In genomic region chr16:31652115-31652843, GRCm38 (mm10) we compare ENCODE assay signal across 15 mouse cellular contexts. TPM values are rescaled to one million over a fixed set of nuclear protein-coding genes. Genes with fewer than 3 reads are reported as not detected.
DNase-seq lines count a peak whose midpoint lies in the region; ATAC-seq and TF ChIP-seq lines count a peak whose summit lies in the region.
"Had no signal": no experiment of that assay in that cellular context is flagged by ENCODE, and none has a peak within 500 bp of the region (broad histone marks: within the 10 kb centered on the region; RNA-seq: fewer than 3 reads in every experiment).

No protein-coding gene starts in this region.

- H3K27me3 ChIP-seq in heart, adult 2 months (ENCODE audit: control insufficient read depth, insufficient read depth, low read length), result no peaks in the 10 kb centered on the region
- H3K27me3 ChIP-seq in midbrain, embryonic 14.5 days (ENCODE audit: control insufficient read depth, insufficient read depth, low read length), result no peaks in the 10 kb centered on the region
- H3K27me3 ChIP-seq in midbrain, embryonic 16.5 days (ENCODE audit: control insufficient read depth, insufficient read depth, low read depth, low read length), result no peaks in the 10 kb centered on the region
- H3K27me3 ChIP-seq in neural tube, embryonic 15.5 days (replicated peaks), result no peaks in the 10 kb centered on the region
- H3K27me3 ChIP-seq: embryonic facial prominence, embryonic 13.5 days; kidney, embryonic 15.5 days had no signal

- no peaks in the 10 kb centered on the region for H3K4me1 ChIP-seq in heart, adult 2 months (ENCODE audit: control insufficient read depth, insufficient read depth, low read length)
- no peaks in the 10 kb centered on the region for H3K4me1 ChIP-seq in midbrain, embryonic 14.5 days (ENCODE audit: control insufficient read depth, insufficient read depth, low read length)
- 0 out of 2 replicates have a peak, but pooled peaks cover 3% of the 10 kb centered on the region for H3K4me1 ChIP-seq in midbrain, embryonic 16.5 days (ENCODE audit: control insufficient read depth, insufficient read depth, low read length)
- H3K4me1 ChIP-seq in neural tube, embryonic 15.5 days, result peaks cover 14% of the 10 kb centered on the region
- H3K4me1 ChIP-seq: liver, embryonic 15.5 days had no signal

- H3K36me3 ChIP-seq in heart, adult 2 months (ENCODE audit: control insufficient read depth, insufficient read depth, low read length), result no peaks in the 10 kb centered on the region
- H3K36me3 ChIP-seq in midbrain, embryonic 14.5 days (ENCODE audit: control insufficient read depth, insufficient read depth, low read length), result no peaks in the 10 kb centered on the region
- no peaks in the 10 kb centered on the region for H3K36me3 ChIP-seq in midbrain, embryonic 16.5 days (ENCODE audit: control insufficient read depth, insufficient read depth, low read length)
- H3K36me3 ChIP-seq in neural tube, embryonic 15.5 days, result no peaks in the 10 kb centered on the region
- H3K36me3 ChIP-seq: embryonic facial prominence, embryonic 13.5 days; kidney, embryonic 15.5 days; limb, embryonic 10.5 days; liver, embryonic 15.5 days had no signal

- 0 out of 2 replicates have a peak overlapping the region, but pooled peaks have one; percentile 7 for H3K27ac ChIP-seq in heart, adult 2 months
- H3K27ac ChIP-seq in midbrain, embryonic 14.5 days (replicated peaks; ENCODE audit: low read depth, low read length), result no peak overlapping the region
- H3K27ac ChIP-seq in midbrain, embryonic 16.5 days (ENCODE audit: low read length), result no peak overlapping the region
- peak overlapping the region; percentile 63 for H3K27ac ChIP-seq in neural tube, embryonic 15.5 days (replicated peaks)
- H3K27ac ChIP-seq: embryonic facial prominence, embryonic 13.5 days; kidney, embryonic 15.5 days; layer of hippocampus, adult 2 months; limb, embryonic 10.5 days; liver, embryonic 15.5 days; macrophage had no signal

- no peak overlapping the region for H3K4me2 ChIP-seq in midbrain, embryonic 14.5 days (ENCODE audit: low read length)
- H3K4me2 ChIP-seq in midbrain, embryonic 16.5 days (ENCODE audit: low read length), result no peak overlapping the region
- H3K4me2 ChIP-seq in neural tube, embryonic 15.5 days, result no peak overlapping the region
- H3K4me2 ChIP-seq: embryonic facial prominence, embryonic 13.5 days; kidney, embryonic 15.5 days; liver, embryonic 15.5 days had no signal

- no peaks in the 10 kb centered on the region for H3K9me3 ChIP-seq in midbrain, embryonic 14.5 days (ENCODE audit: control insufficient read depth, low read length)
- H3K9me3 ChIP-seq in midbrain, embryonic 16.5 days (replicated peaks; ENCODE audit: control insufficient read depth, low read length, poor library complexity, severe bottlenecking), result no peaks in the 10 kb centered on the region
- H3K9me3 ChIP-seq in neural tube, embryonic 15.5 days (replicated peaks), result no peaks in the 10 kb centered on the region
- H3K9me3 ChIP-seq: embryonic facial prominence, embryonic 13.5 days; kidney, embryonic 15.5 days; limb, embryonic 10.5 days; liver, embryonic 15.5 days had no signal

- no peak for TF ChIP-seq CTCF in heart, adult 2 months (IDR thresholded peaks at IDR 0.05)

- H3K9ac ChIP-seq in heart, adult 2 months (ENCODE audit: low read depth, low read length), result no peak overlapping the region
- no peak overlapping the region for H3K9ac ChIP-seq in midbrain, embryonic 14.5 days (replicated peaks; ENCODE audit: low read length)
- H3K9ac ChIP-seq in midbrain, embryonic 16.5 days (ENCODE audit: low read depth, low read length), result no peak overlapping the region
- H3K9ac ChIP-seq in neural tube, embryonic 15.5 days (replicated peaks), result no peak overlapping the region; the same call in 1 of the 2 replicates
- H3K9ac ChIP-seq: embryonic facial prominence, embryonic 13.5 days; kidney, embryonic 15.5 days; liver, embryonic 15.5 days had no signal

- TF ChIP-seq EP300 in heart, adult 2 months (IDR thresholded peaks at IDR 0.05; ENCODE audit: insufficient read depth, low read depth, low read length), result no peak

- no peak overlapping the region for H3K4me3 ChIP-seq in heart, adult 2 months
- H3K4me3 ChIP-seq in midbrain, embryonic 14.5 days (replicated peaks; ENCODE audit: low read depth, low read length), result no peak overlapping the region
- H3K4me3 ChIP-seq in midbrain, embryonic 16.5 days (ENCODE audit: low read depth, low read length), result no peak overlapping the region
- no peak overlapping the region for H3K4me3 ChIP-seq in neural tube, embryonic 15.5 days (replicated peaks)
- H3K4me3 ChIP-seq: embryonic facial prominence, embryonic 13.5 days; kidney, embryonic 15.5 days; layer of hippocampus, adult 2 months; limb, embryonic 10.5 days; liver, embryonic 15.5 days had no signal

- WGBS in heart, adult 2 months, result 74% methylated on average over 9 of the region's 9 CpGs
- 47% methylated on average over 9 of the region's 9 CpGs for WGBS in midbrain, embryonic 14.5 days
- WGBS in midbrain, embryonic 16.5 days, result 40% methylated on average over 9 of the region's 9 CpGs
- WGBS in neural tube, embryonic 15.5 days, result 33% methylated on average over 9 of the region's 9 CpGs

- intact Hi-C loops in heart, adult 2 months (cut with DNase I), result no loop called here
- intact Hi-C loops in heart, postnatal 36 days (cut with DNase I), result no loop called here

- DNase-seq in heart, adult 2 months, result no peak
- no peak for DNase-seq in heart, postnatal 36 days
- peak; percentile 25 for DNase-seq in midbrain, embryonic 14.5 days
- peak; percentile 58 to 74 for DNase-seq in adrenal gland, postnatal 36 days
- DNase-seq in layer of hippocampus, adult 11-12 months (ENCODE audit: low spot score), result no peak
- DNase-seq: right cerebral cortex, postnatal 14 days; thymus, adult 18-20 months had no signal

- no peak for TF ChIP-seq POLR2A in heart, adult 2 months (IDR thresholded peaks at IDR 0.05; ENCODE audit: insufficient read depth, low read depth, low read length)

- no peak for ATAC-seq in midbrain, embryonic 14.5 days (ENCODE audit: low FRiP score, low TSS enrichment)
- ATAC-seq in midbrain, embryonic 16.5 days, result no peak
- peak; percentile 69 for ATAC-seq in neural tube, embryonic 15.5 days (ENCODE audit: low FRiP score)

- no peaks in the 10 kb centered on the region for H3K79me2 ChIP-seq in heart, adult 2 months (replicated peaks; ENCODE audit: control insufficient read depth, insufficient read depth, low read length)

RNA-seq across cellular contexts. Expression of gene Dlg1, which starts 11.0 kb away (rescaled TPM):
- total RNA-seq in heart, adult 2 months (2021), result 10 to 100 TPM; 56.2 to 61.9 TPM
- polyA plus RNA-seq in heart, adult 2 months (2012; rRNA removed), result 14.9 and 36.5 TPM in 2 replicates
- 10 to 100 TPM; 51.8 to 53.4 TPM for total RNA-seq in heart, postnatal 36 days (2021)
- 9.8 and 13.2 TPM in 2 replicates for polyA plus RNA-seq in midbrain, embryonic 14.5 days (2014; fragmentation: Nextera tagmentation; extraction: Ambion mirVana)
- polyA plus RNA-seq in midbrain, embryonic 16.5 days (2015; fragmentation: Nextera tagmentation; extraction: Ambion mirVana), result 13.8 and 14.9 TPM in 2 replicates
- total RNA-seq in adrenal gland, postnatal 36 days (2021), result 100 to 1,000 TPM in 1 of 2 experiments, 10 to 100 TPM in 1; 88.5 to 105 TPM
- 13.0 and 15.5 TPM in 2 replicates for polyA plus RNA-seq in neural tube, embryonic 15.5 days (2015; fragmentation: Nextera tagmentation; extraction: Ambion mirVana)

Comparison
In these comparisons a context has a peak if more than half of its experiments do, and no peak if none do; other contexts are left out.
1. DNase-seq: peak in midbrain, embryonic 14.5 days (single experiment) and adrenal gland, postnatal 36 days (2 of 2); none in heart, adult 2 months (0 of 2), heart, postnatal 36 days (0 of 2) and layer of hippocampus, adult 11-12 months (single experiment).
2. H3K27ac ChIP-seq: peak in heart, adult 2 months (single experiment) and neural tube, embryonic 15.5 days (single experiment); none in midbrain, embryonic 14.5 days (single experiment) and midbrain, embryonic 16.5 days (single experiment).